Mouse (Mus musculus) liver, embryonic 14.5 days (tissue): ENCODE data around the gene Ubn1.

Experiments
- CTCF ChIP-seq: IDR thresholded peaks from 2 replicates; pipeline ENCODE4 v1.5.1; 2016; ENCODE audit warnings: antibody characterized with exemption, low read depth, control low read depth
- EP300 ChIP-seq: IDR thresholded peaks from 2 replicates; pipeline ENCODE4 v1.6.1; 2016; ENCODE audit warnings: antibody characterized with exemption, low read depth

- TF ChIP-seq CTCF (no peak), EP300 (no peak)
Observed at GRCm38 (mm10) chr16:5045322-5045721, 4.5 kb upstream of the Ubn1 start.
